Mouse (Mus musculus) kidney, adult 9 months (tissue): ENCODE measurements around the gene Ptprd.
A peak's percentile ranks its signal among the peaks of the same experiment; 100 is the strongest.

Experiments
- DNase-seq: peaks from one replicate; pipeline ENCODE4 v3.0.0; 2022

Ptprd gene

GRCm38 (mm10) chr4:75995841-75996240 lies 2215.9 kb downstream of the Ptprd start:
- no peak for DNase-seq

GRCm38 (mm10) chr4:75994576-75994975 lies 2217.2 kb downstream of the Ptprd start:
- no peak for DNase-seq

GRCm38 (mm10) chr4:75993092-75993491 lies 2218.7 kb downstream of the Ptprd start:
- no peak for DNase-seq

- DNase-seq: peak; percentile 48
Observed at GRCm38 (mm10) chr4:75991621-75992245, 2220.0 kb downstream of the Ptprd start.

- DNase-seq: no peak
Observed at GRCm38 (mm10) chr4:75974728-75975127, 2237.0 kb downstream of the Ptprd start.

GRCm38 (mm10) chr4:75973322-75973721 lies 2238.4 kb downstream of the Ptprd start:
- no peak for DNase-seq

- DNase-seq: no peak
Observed at GRCm38 (mm10) chr4:75969961-75970360, 2241.8 kb downstream of the Ptprd start.

- no peak for DNase-seq
Observed at GRCm38 (mm10) chr4:75968618-75969017, 2243.1 kb downstream of the Ptprd start.

- DNase-seq: no peak
Observed at GRCm38 (mm10) chr4:75965810-75966209, 2246.0 kb downstream of the Ptprd start.

GRCm38 (mm10) chr4:75962916-75963315 lies 2248.8 kb downstream of the Ptprd start:
- DNase-seq: no peak

GRCm38 (mm10) chr4:75961865-75962264 lies 2249.9 kb downstream of the Ptprd start:
- DNase-seq: no peak

- peak; percentile 45 for DNase-seq
Observed at GRCm38 (mm10) chr4:75953349-75954060, 2258.3 kb downstream of the Ptprd start.

GRCm38 (mm10) chr4:75950582-75950981 lies 2261.2 kb downstream of the Ptprd start:
- peak; percentile 46 for DNase-seq

- no peak for DNase-seq
Observed at GRCm38 (mm10) chr4:75894871-75895270, 2316.9 kb downstream of the Ptprd start.
